Mouse (Mus musculus): ENCODE results near the gene E2f8. TPM values are rescaled to one million over a fixed set of nuclear protein-coding genes. Genes with fewer than 3 reads are reported as not detected.

Gene E2f8
- polyA plus RNA-seq, 1 experiment, result 4.8 TPM

- H3K4me1 ChIP-seq (ENCODE audit: control insufficient read depth, insufficient read depth, insufficient read length, low read length), result 0 out of 2 replicates have a peak, but pooled peaks cover 2% of the 10 kb centered on the region
- WGBS, result 22% methylated on average over 1 of the region's 1 CpGs
- no peaks in the 10 kb centered on the region for H3K27me3 ChIP-seq (ENCODE audit: control insufficient read depth, insufficient read depth, low read length)
- no peak overlapping the region for H3K27ac ChIP-seq (ENCODE audit: insufficient read depth, low read depth, low read length)
- TF ChIP-seq POLR2A (IDR thresholded peaks at IDR 0.05; ENCODE audit: low read depth, low read length), result no peak
- no peak for TF ChIP-seq CTCF (IDR thresholded peaks at IDR 0.05; ENCODE audit: extremely low read depth, insufficient read length, insufficient replicate concordance, low read depth, low read length)
- peaks cover 4% of the 10 kb centered on the region for H3K36me3 ChIP-seq (ENCODE audit: control insufficient read depth, insufficient read depth, low read length)
- no peak overlapping the region for H3K4me3 ChIP-seq (ENCODE audit: low read depth, low read length)
Observed at GRCm38 (mm10) chr7:48860948-48861347, 20.4 kb downstream of the E2f8 start.

- no peak overlapping the region for H3K27ac ChIP-seq (ENCODE audit: insufficient read depth, low read depth, low read length)
- H3K4me3 ChIP-seq (ENCODE audit: low read depth, low read length), result no peak overlapping the region
- TF ChIP-seq POLR2A (IDR thresholded peaks at IDR 0.05; ENCODE audit: low read depth, low read length), result no peak
- no peak for TF ChIP-seq CTCF (IDR thresholded peaks at IDR 0.05; ENCODE audit: extremely low read depth, insufficient read length, insufficient replicate concordance, low read depth, low read length)
- H3K4me1 ChIP-seq (ENCODE audit: control insufficient read depth, insufficient read depth, insufficient read length, low read length), result 0 out of 2 replicates have a peak, but pooled peaks cover 2% of the 10 kb centered on the region
- H3K36me3 ChIP-seq (ENCODE audit: control insufficient read depth, insufficient read depth, low read length), result no peaks in the 10 kb centered on the region
- WGBS, result 68% methylated on average over 4 of the region's 4 CpGs
- no peaks in the 10 kb centered on the region for H3K27me3 ChIP-seq (ENCODE audit: control insufficient read depth, insufficient read depth, low read length)
Observed at GRCm38 (mm10) chr7:48859362-48859761, 22.0 kb downstream of the E2f8 start.

- H3K27ac ChIP-seq (ENCODE audit: insufficient read depth, low read depth, low read length), result no peak overlapping the region
- no peak for TF ChIP-seq POLR2A (IDR thresholded peaks at IDR 0.05; ENCODE audit: low read depth, low read length)
- no peak for TF ChIP-seq CTCF (IDR thresholded peaks at IDR 0.05; ENCODE audit: extremely low read depth, insufficient read length, insufficient replicate concordance, low read depth, low read length)
- H3K4me3 ChIP-seq (ENCODE audit: low read depth, low read length), result no peak overlapping the region
- 70% methylated on average over 1 of the region's 1 CpGs for WGBS
- H3K36me3 ChIP-seq (ENCODE audit: control insufficient read depth, insufficient read depth, low read length), result no peaks in the 10 kb centered on the region
- H3K4me1 ChIP-seq (ENCODE audit: control insufficient read depth, insufficient read depth, insufficient read length, low read length), result 0 out of 2 replicates have a peak, but pooled peaks cover 2% of the 10 kb centered on the region
- H3K27me3 ChIP-seq (ENCODE audit: control insufficient read depth, insufficient read depth, low read length), result no peaks in the 10 kb centered on the region
Observed at GRCm38 (mm10) chr7:48858257-48858656, 23.1 kb downstream of the E2f8 start.

- Histone ChIP-seq H3K4me3 (ENCODE audit: low read depth, low read length) (no peak overlapping the region), H3K27me3 (ENCODE audit: control insufficient read depth, insufficient read depth, low read length) (no peaks in the 10 kb centered on the region), H3K4me1 (ENCODE audit: control insufficient read depth, insufficient read depth, insufficient read length, low read length) (0 out of 2 replicates have a peak, but pooled peaks cover 2% of the 10 kb centered on the region), H3K36me3 (ENCODE audit: control insufficient read depth, insufficient read depth, low read length) (no peaks in the 10 kb centered on the region), H3K27ac (ENCODE audit: insufficient read depth, low read depth, low read length) (no peak overlapping the region)
- WGBS, result 96% methylated on average over 3 of the region's 3 CpGs
- TF ChIP-seq CTCF (IDR thresholded peaks at IDR 0.05; ENCODE audit: extremely low read depth, insufficient read length, insufficient replicate concordance, low read depth, low read length) (no peak), POLR2A (IDR thresholded peaks at IDR 0.05; ENCODE audit: low read depth, low read length) (no peak)
Observed at GRCm38 (mm10) chr7:48855461-48855860, 25.9 kb downstream of the E2f8 start.

GRCm38 (mm10) chr7:48853496-48853895 lies 27.9 kb downstream of the E2f8 start:
- Histone ChIP-seq H3K27ac (ENCODE audit: insufficient read depth, low read depth, low read length) (no peak overlapping the region), H3K27me3 (ENCODE audit: control insufficient read depth, insufficient read depth, low read length) (no peaks in the 10 kb centered on the region), H3K4me3 (ENCODE audit: low read depth, low read length) (no peak overlapping the region), H3K4me1 (ENCODE audit: control insufficient read depth, insufficient read depth, insufficient read length, low read length) (0 out of 2 replicates have a peak, but pooled peaks cover 2% of the 10 kb centered on the region), H3K36me3 (ENCODE audit: control insufficient read depth, insufficient read depth, low read length) (no peaks in the 10 kb centered on the region)
- TF ChIP-seq CTCF (IDR thresholded peaks at IDR 0.05; ENCODE audit: extremely low read depth, insufficient read length, insufficient replicate concordance, low read depth, low read length), result no peak
- WGBS, result 85% methylated on average over 13 of the region's 13 CpGs

- Histone ChIP-seq H3K27ac (ENCODE audit: insufficient read depth, low read depth, low read length) (no peak overlapping the region), H3K4me3 (ENCODE audit: low read depth, low read length) (no peak overlapping the region), H3K27me3 (ENCODE audit: control insufficient read depth, insufficient read depth, low read length) (no peaks in the 10 kb centered on the region), H3K36me3 (ENCODE audit: control insufficient read depth, insufficient read depth, low read length) (no peaks in the 10 kb centered on the region), H3K4me1 (ENCODE audit: control insufficient read depth, insufficient read depth, insufficient read length, low read length) (0 out of 2 replicates have a peak, but pooled peaks cover 1% of the 10 kb centered on the region)
- TF ChIP-seq CTCF (IDR thresholded peaks at IDR 0.05; ENCODE audit: extremely low read depth, insufficient read length, insufficient replicate concordance, low read depth, low read length), result no peak
- TF ChIP-seq POLR2A (IDR thresholded peaks at IDR 0.05; ENCODE audit: low read depth, low read length), result no peak
- WGBS, result 91% methylated on average over 6 of the region's 6 CpGs
Observed at GRCm38 (mm10) chr7:48851529-48852104, 29.8 kb downstream of the E2f8 start.

- 81% methylated on average over 11 of the region's 11 CpGs for WGBS
- Histone ChIP-seq H3K4me3 (ENCODE audit: low read depth, low read length) (no peak within 1 kb of the TSS), H3K27ac (ENCODE audit: insufficient read depth, low read depth, low read length) (no peak within 1 kb of the TSS)
Observed at GRCm38 (mm10) chr7:48847820-48848650, 33.4 kb downstream of the E2f8 start, which contains the start of gene Csrp3. TSS of gene Csrp3 (minus strand) at chr7:48848033.

More at GRCm38 (mm10) chr7:48847820-48848650, 33.4 kb downstream of the E2f8 start, which contains the start of gene Csrp3:
- no peak for TF ChIP-seq POLR2A (IDR thresholded peaks at IDR 0.05; ENCODE audit: low read depth, low read length)
- Histone ChIP-seq H3K36me3 (ENCODE audit: control insufficient read depth, insufficient read depth, low read length) (no peaks in the 10 kb centered on the region), H3K27me3 (ENCODE audit: control insufficient read depth, insufficient read depth, low read length) (no peaks in the 10 kb centered on the region), H3K4me1 (ENCODE audit: control insufficient read depth, insufficient read depth, insufficient read length, low read length) (peaks cover 3% of the 10 kb centered on the region; the same call in 1 of the 2 replicates)
